Mouse (Mus musculus) CD4-positive, CD25-positive, alpha-beta regulatory T cell, adult 2 months (primary cell): ENCODE measurements around the gene Sgsm1.
A peak's percentile ranks its signal among the peaks of the same experiment; 100 is the strongest.

Experiments used
- DNase-seq: peaks from one replicate; pipeline ENCODE4 v3.0.0-alpha.2; 2012; ENCODE audit warnings: low read depth, low spot score

Sgsm1 gene

DNA sequence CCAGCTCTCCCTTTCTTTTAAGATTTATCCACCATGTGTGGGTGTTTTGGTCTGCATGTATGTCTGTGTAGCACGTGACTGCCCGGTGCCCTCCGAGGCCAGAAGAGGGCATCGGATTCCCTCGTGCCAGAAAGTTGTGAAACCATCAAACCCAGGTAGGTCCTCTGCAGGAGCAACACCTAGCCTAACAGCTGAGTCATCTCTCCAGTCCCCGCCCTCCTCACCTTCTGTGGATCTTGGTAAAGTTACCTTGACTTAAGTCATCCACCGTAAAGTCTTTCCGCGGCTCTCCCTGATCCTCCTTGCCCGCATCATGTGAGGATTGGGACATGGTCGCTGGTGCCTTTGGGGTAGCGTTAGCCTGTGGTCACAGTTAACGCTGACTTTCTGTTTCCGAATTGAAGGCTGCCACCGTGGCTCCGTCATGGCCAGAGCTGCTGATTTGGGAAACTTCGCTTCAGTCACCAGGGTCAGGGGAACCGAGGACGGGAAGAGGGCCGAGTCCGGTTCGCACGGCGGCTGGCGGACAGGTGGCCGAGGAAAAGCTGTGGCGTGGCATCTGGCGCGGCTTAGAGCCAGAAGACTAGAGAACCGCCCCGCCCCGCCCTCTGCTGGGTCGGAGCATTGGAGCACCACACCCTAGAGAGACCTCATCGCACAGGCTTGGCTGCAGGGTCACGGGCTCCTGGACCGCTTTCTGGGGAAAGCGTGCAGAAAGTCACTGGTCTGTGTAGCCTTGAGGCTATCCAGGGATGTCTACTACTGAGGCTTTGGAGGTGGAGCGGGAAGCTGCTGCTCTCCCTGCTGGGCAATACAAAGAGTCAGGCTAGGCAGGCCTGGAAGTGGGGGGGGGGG is 13.4 kb upstream of the Sgsm1 start:
- DNase-seq = no peak

- peak; percentile 21 for DNase-seq
These were observed 3.4 kb upstream of the Sgsm1 start for GRCm38 (mm10) chr5:113313998-113314397.

- DNase-seq = no peak
These were observed 852 bp downstream of the Sgsm1 start for GRCm38 (mm10) chr5:113309491-113310376.

DNA sequence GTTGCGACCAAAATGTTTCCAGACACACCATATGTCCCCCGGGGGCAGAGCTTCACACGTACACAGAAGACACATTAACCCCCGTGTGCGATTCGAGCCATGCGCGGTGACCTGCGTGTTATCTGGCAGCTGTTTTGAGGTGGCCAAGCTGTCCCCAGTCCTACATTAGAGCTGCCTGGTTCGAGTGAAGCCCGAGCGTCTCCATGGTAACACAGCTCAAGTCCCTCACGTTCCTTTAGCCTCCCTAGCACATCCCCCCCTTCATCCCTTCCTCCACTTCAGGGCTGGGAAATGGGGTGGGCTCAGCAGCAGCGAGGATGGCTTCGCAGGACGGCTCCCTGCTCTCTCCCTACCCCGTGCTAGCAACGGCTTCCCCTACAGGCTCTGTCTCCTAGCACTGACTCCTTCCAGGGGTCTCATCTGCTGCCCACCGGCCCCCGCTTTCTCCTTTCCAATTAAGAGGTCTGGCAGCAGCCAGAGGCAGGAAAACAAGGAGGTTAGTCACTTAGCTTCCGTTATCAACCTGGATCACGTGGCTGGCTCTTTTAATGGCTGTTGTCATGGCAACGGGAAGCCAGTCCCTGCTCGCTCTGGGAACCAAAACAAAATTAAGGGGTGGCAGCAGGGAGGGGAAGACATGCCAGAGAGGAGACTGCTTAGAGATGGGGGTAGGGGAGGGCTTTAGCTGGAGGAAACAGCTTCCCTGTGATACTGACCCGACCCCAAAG is 3.7 kb downstream of the Sgsm1 start:
- DNase-seq = no peak

GRCm38 (mm10) chr5:113304527-113304926 is 6.1 kb downstream of the Sgsm1 start:
- no peak for DNase-seq

- no peak for DNase-seq
These were observed 8.7 kb downstream of the Sgsm1 start for GRCm38 (mm10) chr5:113301841-113302240.

- DNase-seq = no peak
These were observed 10.3 kb downstream of the Sgsm1 start for GRCm38 (mm10) chr5:113300148-113300889.

- no peak for DNase-seq
These were observed 11.2 kb downstream of the Sgsm1 start for GRCm38 (mm10) chr5:113299433-113299832.

- DNase-seq = no peak
These were observed 11.8 kb downstream of the Sgsm1 start for GRCm38 (mm10) chr5:113298826-113299225.

DNA sequence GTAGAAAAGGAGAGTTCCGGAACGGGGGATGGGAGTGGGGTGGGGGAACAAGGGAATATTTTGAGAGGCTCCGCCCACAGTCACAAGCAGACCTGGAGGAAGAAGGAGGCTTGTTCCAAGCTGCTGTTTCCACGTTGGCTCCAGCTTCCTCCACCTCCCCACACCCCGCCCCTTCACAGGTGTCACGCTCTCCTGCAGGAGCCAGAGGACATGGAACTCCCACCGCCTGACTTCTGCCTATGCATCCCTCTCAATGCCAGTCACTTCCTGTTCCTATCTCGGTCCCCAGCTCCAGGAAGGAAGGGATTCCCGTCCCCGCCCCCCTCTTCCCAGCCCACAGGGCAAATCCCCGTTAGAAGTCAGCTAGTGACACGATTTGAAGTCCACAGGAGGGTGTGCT is 12.5 kb downstream of the Sgsm1 start:
- no peak for DNase-seq

DNA sequence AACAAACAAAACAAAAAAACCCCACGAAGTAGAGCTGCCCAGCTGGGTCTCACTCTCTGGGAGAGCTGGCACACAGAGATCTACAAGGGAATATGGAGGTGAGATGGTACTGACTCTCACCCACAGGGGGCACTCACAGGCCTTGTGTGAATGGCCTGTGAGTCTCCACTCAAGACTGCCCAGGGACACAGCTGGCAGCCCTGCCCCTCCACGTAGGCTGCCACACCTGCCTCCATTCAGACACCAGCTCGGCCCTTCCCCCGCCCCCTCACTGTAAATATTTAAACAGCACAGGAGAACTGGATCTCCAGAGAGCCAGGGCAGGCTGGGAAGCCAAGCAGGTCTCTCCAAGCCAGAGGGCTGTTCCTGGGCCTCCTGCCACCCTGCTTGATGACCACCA is 14.8 kb downstream of the Sgsm1 start:
- no peak for DNase-seq

DNA sequence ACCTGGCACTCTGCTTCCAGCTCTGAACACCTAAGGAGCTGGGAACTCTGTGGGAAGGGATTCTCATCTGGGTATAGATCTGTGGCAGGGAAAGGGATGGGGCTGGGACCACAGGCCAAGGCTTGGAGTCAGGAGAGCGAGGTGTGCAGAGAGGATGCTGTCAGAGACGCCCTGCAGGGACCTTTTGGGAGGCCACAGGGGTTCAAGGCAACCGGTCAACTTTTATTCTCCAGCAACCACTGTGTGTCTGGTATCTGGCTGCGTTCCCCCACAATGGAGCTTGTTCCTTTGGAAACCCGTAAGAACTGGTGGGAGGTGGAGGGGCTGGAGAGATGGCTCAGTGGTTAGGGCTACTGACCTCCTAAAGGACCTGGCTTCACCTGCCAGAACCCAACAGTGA is 16.0 kb downstream of the Sgsm1 start:
- no peak for DNase-seq

DNA sequence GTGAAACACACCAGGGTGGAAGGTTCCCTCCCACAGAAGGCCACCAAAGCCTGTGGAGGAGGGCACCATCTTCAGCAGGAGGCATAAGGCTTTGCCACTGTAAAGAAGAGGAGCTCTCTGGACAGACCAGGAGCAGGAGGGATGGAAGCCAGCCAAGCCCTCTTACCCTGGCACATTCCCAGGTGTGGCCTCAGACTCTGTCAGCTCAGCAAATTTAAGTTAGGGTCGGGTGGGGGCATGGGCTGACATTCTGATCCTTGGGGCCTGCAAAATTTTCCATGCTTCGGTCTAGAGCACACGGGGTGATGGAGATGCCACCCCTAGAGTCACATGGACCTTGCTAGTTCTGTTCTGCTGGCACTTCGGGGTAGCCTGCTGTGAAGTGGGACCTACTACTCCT is 17.1 kb downstream of the Sgsm1 start:
- DNase-seq = no peak

DNA sequence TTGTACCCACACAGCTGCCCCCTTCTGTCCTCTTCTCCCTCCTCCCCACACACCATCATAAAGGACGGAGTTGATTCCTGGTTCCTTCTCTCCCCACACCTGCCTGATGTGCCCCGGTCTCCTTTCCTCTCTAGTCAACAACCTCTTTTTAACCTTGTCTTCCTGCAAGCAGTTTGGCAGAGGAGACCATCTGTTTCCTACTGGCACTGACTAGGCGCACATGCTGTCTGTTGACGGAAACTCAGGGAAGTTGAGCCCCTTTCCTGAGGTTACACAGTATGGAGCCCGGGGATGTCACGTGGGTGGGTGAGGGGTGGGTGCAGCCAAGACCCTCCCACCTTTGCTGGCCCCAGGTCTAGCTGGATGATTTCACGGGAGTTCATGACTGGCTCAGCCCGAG is 17.8 kb downstream of the Sgsm1 start:
- DNase-seq = no peak

DNA sequence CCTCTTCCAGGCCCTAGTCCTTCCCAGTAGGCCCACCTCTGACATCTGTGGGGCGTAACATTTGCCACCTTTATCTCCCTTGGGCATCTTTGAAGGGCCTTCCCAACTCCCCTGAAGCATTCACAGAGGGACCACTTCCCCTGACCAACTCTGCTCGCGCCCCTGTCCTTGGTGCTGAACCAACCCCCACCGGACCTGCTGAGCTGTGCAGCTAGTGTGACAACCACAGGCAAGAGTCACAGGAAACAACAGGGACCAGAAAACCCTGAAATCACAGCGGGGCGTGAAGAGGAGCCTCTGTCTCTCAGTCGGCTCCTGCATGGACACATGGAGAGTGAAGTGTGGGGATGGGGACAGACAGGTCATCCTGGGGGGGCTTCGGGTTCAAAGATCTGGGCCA is 18.4 kb downstream of the Sgsm1 start:
- no peak for DNase-seq

DNA sequence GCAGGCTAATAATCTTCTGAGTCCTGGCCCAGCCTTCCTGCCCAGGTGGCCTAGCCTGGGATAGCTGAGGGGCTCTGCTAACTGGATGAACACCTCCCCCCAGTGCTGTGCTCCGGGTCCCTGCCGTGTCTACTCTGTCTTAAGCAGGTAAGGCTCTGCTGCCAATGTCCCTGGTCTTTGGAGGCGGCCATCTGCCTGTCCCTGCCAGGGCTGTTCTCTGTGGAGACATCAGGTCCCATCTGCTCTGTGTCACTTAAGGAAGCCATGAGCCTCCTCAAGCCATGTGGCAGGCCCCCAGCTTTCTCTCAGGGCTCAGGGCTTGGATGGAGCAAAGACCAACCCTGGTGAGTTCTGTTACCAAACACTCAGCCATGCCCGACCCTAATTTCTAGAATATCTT is 19.5 kb downstream of the Sgsm1 start:
- DNase-seq = no peak

DNA sequence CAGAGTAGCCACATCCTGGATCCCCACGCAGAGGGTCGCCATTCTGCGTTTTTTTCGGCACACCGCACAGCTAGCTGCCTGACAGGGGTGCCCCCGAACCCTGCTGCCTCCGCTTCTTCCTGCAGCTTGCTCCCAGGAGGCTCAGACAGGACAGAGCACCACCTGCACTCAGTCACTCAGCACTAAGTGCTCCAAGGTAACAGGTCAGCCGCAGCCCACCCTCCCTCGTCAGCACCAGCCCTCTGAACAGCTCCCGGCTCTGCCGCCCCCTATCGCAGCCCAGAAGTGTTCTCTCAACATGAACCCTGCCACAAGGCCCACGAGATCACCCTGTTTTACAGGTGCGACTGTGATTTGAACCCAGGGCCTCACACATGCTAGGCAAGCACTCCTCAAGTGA is 20.4 kb downstream of the Sgsm1 start:
- DNase-seq = no peak

DNA sequence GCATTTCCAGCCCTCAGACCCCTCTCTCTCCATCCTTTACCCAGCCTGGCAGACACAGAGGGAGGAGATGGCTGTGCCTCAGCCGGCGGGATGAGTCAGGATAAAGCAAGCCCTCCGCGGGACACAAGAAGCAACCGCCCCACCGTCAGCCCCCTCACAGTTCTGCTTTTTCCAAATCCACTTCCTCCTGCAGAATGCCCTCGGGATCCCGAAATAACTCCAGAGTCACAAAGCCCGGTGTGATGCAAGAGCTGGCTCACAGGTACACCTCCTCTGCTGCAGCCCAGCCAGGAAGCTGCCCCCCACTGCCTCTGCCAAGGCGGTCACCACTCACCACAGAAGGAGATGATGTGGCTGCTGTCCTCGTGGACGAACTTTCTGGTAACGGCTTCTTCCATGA is 22.1 kb downstream of the Sgsm1 start:
- DNase-seq = no peak

DNA sequence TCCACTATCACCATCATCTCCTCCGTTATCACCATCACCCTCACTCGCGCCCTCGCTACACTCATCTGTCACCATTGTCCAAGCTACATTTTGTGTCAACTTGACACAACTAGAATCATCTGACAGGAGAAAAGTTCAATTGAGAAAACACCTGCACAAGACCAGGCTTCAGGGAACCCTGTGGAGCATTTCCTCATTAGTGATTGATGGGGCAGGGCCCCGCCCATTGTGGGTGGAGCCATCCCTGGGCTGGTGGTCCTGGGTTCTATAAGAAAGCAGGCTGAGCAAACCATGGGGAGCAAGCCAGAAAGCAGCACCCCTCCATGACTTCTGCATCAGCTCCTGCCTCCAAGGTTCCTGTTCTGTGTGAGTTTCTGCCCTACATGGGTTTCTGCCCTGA is 22.8 kb downstream of the Sgsm1 start:
- DNase-seq = no peak

DNA sequence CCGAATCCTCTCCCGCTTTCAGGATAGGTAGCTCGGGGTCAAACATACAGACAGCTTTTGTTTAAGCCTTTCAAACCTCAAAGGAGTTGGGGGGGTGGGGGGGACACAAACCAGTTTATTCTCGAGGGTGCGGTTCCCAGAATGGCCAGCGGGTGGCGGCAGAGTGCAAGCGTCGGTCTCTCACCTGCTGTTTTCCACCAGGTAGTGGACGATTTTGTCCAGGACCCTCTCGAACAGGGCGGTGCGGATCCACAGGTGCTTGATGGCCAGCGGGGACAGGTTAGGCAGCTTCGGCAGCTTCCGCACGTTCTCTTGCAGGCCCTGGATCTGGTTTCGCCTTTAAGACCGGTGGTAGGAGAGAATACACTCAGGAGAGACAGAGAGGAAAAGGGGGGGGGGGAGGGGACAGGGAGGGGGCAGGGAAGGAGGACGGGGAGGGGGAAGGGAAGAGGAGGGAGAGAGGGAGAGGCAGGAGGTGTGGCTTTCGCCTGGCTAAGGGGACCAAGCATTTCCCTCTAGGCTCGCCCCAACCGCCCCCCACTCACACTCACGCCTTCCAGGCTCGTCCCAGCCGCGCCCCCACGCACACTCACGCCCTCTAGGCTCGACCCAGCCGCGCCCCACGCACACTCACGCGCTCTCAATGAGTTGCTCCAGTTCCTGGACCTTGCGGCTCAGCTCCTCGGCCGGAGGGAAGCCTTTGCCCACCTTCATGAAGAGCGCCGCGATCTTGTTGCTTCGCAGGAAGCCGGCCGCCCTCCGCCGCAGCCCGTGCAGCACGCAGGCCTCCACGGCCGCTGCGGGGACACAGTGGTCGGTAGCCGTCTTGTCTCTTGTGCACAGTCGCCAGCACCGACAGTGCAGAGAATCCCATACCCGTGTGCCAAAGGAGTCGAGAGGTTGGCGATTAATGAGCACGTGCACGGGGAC is 23.7 kb downstream of the Sgsm1 start:
- peak; percentile 43 for DNase-seq
